Mouse (Mus musculus) kidney, adult 2 months (tissue): ENCODE results near the gene Alg14. TPM values are rescaled to one million over a fixed set of nuclear protein-coding genes. Genes with fewer than 3 reads are reported as not detected.

Experiments
- DNase-seq: peaks from one replicate; pipeline ENCODE4 v3.0.0; 2021
- H3K27ac ChIP-seq: fragments of 200-500 bp; 2 replicates; pipeline ENCODE4 v1.5.1; 2012; ENCODE audit warnings: low read depth, low read length, control low read depth, inconsistent platforms; ENCODE audit not compliant: insufficient read depth
- H3K27me3 ChIP-seq: fragments of 200-500 bp; replicated peaks from 2 replicates; pipeline ENCODE4 v1.6.1; 2012; ENCODE audit warnings: mild to moderate bottlenecking, moderate library complexity, low read length, inconsistent platforms; ENCODE audit not compliant: control insufficient read depth, insufficient read depth
- H3K36me3 ChIP-seq: fragments of 200-500 bp; 2 replicates; pipeline ENCODE4 v1.6.1; 2012; ENCODE audit warnings: mild to moderate bottlenecking, moderate library complexity, low read length, inconsistent platforms; ENCODE audit not compliant: control insufficient read depth, insufficient read depth
- H3K4me1 ChIP-seq: fragments of 200-500 bp; 2 replicates; pipeline ENCODE4 v1.6.1; 2011; ENCODE audit warnings: low read length; ENCODE audit not compliant: control insufficient read depth, insufficient read depth
- H3K4me3 ChIP-seq: fragments of 200-500 bp; 2 replicates; pipeline ENCODE4 v1.5.1; 2011; ENCODE audit warnings: mild to moderate bottlenecking, low read depth, low read length, control low read depth; ENCODE audit not compliant: insufficient read depth
- CTCF ChIP-seq: fragments of 200-500 bp; conservative IDR thresholded peaks from 2 replicates; pipeline ENCODE4 v1.5.1; 2011; ENCODE audit warnings: low read depth, mild to moderate bottlenecking, control low read depth, low read length, moderate library complexity, mixed read lengths; ENCODE audit not compliant: insufficient read depth, insufficient read length
- POLR2A ChIP-seq: fragments of 200-500 bp; IDR thresholded peaks from one replicate; pipeline ENCODE4 v1.6.1; 2011; ENCODE audit warnings: low read depth, low read length, control low read depth
- WGBS: fragments of 180-500 bp; shearing (Covaris S2); methylation state at CpG from one replicate; pipeline ENCODE4 v1.1.7; 2018; 5-methylcytosine and 5-hydroxymethylcytosine counted together
- polyA plus RNA-seq: library from polyadenylated mRNA; depleted of rRNA; stranded (reverse); fragments of >200 nt; gene quantifications from 2 replicates; pipeline ENCODE4 v1.2.3, GENCODE M21; 2012

The Alg14 gene
- polyA plus RNA-seq, 1 experiment, result 22.9 TPM

DNA sequence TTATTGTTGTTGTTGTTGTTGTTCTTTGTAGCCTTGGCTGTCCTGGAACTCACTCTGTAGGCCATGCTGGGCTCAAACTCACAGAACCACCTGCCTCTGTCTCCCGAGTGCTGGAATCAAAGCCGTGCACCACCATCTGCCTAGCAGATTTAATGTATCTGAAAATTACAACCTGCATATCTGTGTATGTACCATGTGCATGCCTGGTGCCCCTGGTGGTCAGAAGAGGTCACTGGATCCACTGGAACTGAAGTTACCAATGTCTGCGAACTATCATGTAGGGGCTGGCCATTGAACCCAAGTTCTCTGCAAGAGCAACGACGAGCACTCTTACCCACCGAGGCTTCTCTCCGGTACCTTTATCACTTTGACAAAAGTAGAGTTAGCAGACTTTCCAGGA lies 15.1 kb downstream of the Alg14 start:
- peak; percentile 14 for DNase-seq
- no peaks in the 10 kb centered on the region for H3K4me1 ChIP-seq
- no peak overlapping the region for H3K4me3 ChIP-seq
- H3K27me3 ChIP-seq, result no peaks in the 10 kb centered on the region
- 93% methylated on average over 7 of the region's 7 CpGs for WGBS
- no peak for TF ChIP-seq POLR2A
- TF ChIP-seq CTCF, result peak; percentile 43; the same call in 1 of the 2 replicates
- H3K27ac ChIP-seq, result no peak overlapping the region
- no peaks in the 10 kb centered on the region for H3K36me3 ChIP-seq

DNA sequence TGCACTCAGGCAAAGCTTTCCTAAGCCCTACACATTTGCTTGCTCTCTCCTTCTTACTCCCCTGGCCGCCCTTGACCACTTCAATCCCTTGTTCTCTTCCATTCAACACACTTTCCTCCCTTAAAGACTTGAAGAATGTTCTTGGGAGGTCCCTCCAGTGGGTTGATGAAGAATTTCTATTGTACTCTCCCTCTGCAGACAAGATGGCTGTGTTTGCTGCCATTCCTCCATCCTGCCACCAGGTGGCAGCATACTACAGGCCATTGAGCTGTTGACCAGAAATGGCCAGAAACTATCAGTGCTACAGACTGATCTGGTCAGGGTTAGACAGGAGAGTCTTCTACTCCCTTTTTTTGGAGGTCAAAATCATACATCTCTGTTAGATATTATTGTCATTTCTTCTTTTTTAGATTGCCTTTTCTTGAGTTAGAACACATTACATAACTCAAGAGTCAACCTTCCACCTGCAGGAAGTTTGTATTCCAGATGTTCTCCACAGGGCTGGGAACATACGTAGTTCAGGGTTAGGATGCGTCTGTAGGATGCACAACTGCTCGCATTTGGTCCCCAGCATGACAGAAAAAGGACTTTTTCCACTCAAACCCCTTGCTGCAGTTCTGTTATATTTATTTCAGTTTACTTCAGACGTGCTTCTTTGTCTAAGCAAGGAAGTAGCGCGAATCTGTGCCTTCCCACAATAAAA lies 16.1 kb downstream of the Alg14 start:
- Histone ChIP-seq H3K36me3 (no peaks in the 10 kb centered on the region), H3K4me3 (no peak overlapping the region), H3K27me3 (no peaks in the 10 kb centered on the region), H3K4me1 (no peaks in the 10 kb centered on the region), H3K27ac (no peak overlapping the region)
- 70% methylated on average over 7 of the region's 7 CpGs for WGBS
- DNase-seq, result peak; percentile 84
- TF ChIP-seq POLR2A (no peak), CTCF (peak; percentile 99)

DNA sequence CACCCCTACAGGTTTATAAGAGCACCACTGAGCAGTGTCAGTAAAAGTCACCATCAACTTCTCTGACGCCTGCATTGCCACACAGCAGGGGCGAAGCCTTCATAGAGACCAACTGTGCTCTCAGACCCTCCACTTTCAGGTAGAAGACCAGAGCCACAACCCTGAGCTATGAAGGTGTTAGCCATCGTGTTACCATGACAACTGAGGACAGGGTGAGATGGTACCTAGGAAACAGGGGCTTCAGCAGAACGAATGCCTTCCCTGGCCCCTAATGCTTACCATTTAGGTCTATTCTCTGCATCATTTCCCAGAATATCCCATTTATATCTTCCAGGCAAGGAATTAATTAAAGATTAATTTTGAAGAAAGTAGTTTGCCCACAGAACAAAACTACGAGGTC lies 17.4 kb downstream of the Alg14 start:
- Histone ChIP-seq H3K36me3 (no peaks in the 10 kb centered on the region), H3K27me3 (no peaks in the 10 kb centered on the region), H3K4me1 (no peaks in the 10 kb centered on the region), H3K27ac (no peak overlapping the region), H3K4me3 (no peak overlapping the region)
- WGBS, result 87% methylated on average over 5 of the region's 5 CpGs
- DNase-seq, result no peak
- TF ChIP-seq POLR2A (no peak), CTCF (no peak)

GRCm38 (mm10) chr3:121309429-121309828 lies 17.9 kb downstream of the Alg14 start:
- H3K36me3 ChIP-seq, result no peaks in the 10 kb centered on the region
- WGBS, result 84% methylated on average over 4 of the region's 4 CpGs
- TF ChIP-seq CTCF (no peak), POLR2A (no peak)

DNA sequence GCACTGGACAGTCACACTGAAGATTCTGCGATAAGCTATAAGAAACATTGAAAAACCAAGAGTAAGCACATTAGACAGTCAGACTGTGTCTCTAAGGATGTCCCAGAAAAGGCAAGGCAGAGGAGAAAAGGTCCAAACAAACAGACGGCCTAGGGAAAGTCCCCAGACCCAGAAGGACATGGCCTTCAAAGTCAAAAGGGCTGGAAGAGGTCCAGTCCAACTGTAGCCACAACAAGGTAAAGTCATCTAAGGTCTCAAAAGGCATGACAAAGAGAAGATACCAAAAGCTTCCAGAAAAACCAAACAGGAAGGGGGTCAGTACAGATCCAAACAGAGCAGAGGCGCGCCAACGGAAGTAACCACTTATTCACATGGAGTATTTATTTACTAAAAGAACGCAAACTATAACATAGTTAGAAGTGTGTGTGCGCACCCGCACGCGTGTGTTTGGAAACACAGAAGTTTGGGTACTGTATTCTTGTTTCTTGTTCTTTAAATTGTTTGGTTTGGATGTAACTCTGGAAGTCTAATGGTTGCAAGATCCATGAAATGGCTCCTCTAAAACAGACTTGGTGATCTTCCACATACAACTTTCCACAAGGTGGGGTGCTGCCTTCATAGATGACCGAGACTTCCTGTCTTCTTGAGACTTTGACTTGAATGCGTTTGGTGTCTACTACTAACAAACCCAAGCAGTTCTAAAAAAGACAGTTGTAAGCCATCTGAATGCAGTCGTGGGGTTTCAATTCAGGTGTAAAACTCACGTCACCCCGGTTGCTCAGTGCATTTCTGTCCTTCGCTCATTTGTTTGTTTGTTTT lies 18.5 kb downstream of the Alg14 start:
- no peaks in the 10 kb centered on the region for H3K36me3 ChIP-seq
- TF ChIP-seq CTCF (no peak), POLR2A (no peak)
- no peak overlapping the region for H3K4me3 ChIP-seq
- peak; percentile 29 for DNase-seq
- no peak overlapping the region for H3K27ac ChIP-seq
- H3K27me3 ChIP-seq, result no peaks in the 10 kb centered on the region
- WGBS, result 83% methylated on average over 16 of the region's 16 CpGs
- H3K4me1 ChIP-seq, result no peaks in the 10 kb centered on the region

More at GRCm38 (mm10) chr3:121309429-121309828, 17.9 kb downstream of the Alg14 start:
- DNase-seq, result no peak
- Histone ChIP-seq H3K27me3 (no peaks in the 10 kb centered on the region), H3K4me1 (no peaks in the 10 kb centered on the region), H3K27ac (no peak overlapping the region), H3K4me3 (no peak overlapping the region)

GRCm38 (mm10) chr3:121312426-121312825 lies 20.9 kb downstream of the Alg14 start:
- Histone ChIP-seq H3K27ac (no peak overlapping the region), H3K4me3 (no peak overlapping the region), H3K4me1 (no peaks in the 10 kb centered on the region), H3K36me3 (no peaks in the 10 kb centered on the region), H3K27me3 (no peaks in the 10 kb centered on the region)
- 80% methylated on average over 6 of the region's 6 CpGs for WGBS
- no peak for DNase-seq
- TF ChIP-seq CTCF, result no peak

- no peaks in the 10 kb centered on the region for H3K36me3 ChIP-seq
- 73% methylated on average over 9 of the region's 9 CpGs for WGBS
- H3K27ac ChIP-seq, result no peak overlapping the region
- H3K4me1 ChIP-seq, result no peaks in the 10 kb centered on the region
- H3K27me3 ChIP-seq, result no peaks in the 10 kb centered on the region
- no peak overlapping the region for H3K4me3 ChIP-seq
- no peak for DNase-seq
- TF ChIP-seq CTCF, result no peak
- no peak for TF ChIP-seq POLR2A
Measured at GRCm38 (mm10) chr3:121312979-121313378, 21.4 kb downstream of the Alg14 start.
